Mouse (Mus musculus) mouse embryonic stem cell (cell line): ENCODE results near the gene Acad10.

Source experiments
- in situ Hi-C, 2 experiments: fragments of 300-500 bp; cut with MboI; formaldehyde crosslinking; loops; 1 replicate in 1 of 2; 3 replicates in 1 of 2; pipeline ENCODE4 v1.14.3; 2019 to 2020; ENCODE audit warnings: low sequenced_read_pairs in 2 of 2, low pct_unique_long_range_greater_than_20kb in 1 of 2, mixed read lengths in 1 of 2; ENCODE audit not compliant: unreplicated experiment in 1 of 2

Gene Acad10

GRCm38 (mm10) chr5:121603815-121604214, 56.5 kb downstream of the Acad10 start:
- in situ Hi-C loops: loop anchor here in 1 of 2 experiments (10.0 kb wide), 1 partner anchor 89 kb away; no protein-coding TSS in a partner anchor

- in situ Hi-C loops: loop anchor here in 1 of 2 experiments (10.0 kb wide), 1 partner anchor 87 kb away; no protein-coding TSS in a partner anchor
Measured at GRCm38 (mm10) chr5:121601547-121602299, 58.6 kb downstream of the Acad10 start.

- in situ Hi-C loops: no loop called here
Measured at GRCm38 (mm10) chr5:121598871-121599610, 61.3 kb downstream of the Acad10 start.

- in situ Hi-C loops: no loop called here
Measured at GRCm38 (mm10) chr5:121597991-121598537, 62.2 kb downstream of the Acad10 start.

GRCm38 (mm10) chr5:121597332-121597731, 63.0 kb downstream of the Acad10 start:
- in situ Hi-C loops: no loop called here

GRCm38 (mm10) chr5:121596226-121596625, 64.1 kb downstream of the Acad10 start:
- in situ Hi-C loops: no loop called here

GRCm38 (mm10) chr5:121595758-121596157, 64.6 kb downstream of the Acad10 start:
- in situ Hi-C loops: no loop called here

- in situ Hi-C loops: no loop called here
Measured at GRCm38 (mm10) chr5:121594714-121595313, 65.5 kb downstream of the Acad10 start.

- in situ Hi-C loops: no loop called here
Measured at GRCm38 (mm10) chr5:121593451-121594401, 66.6 kb downstream of the Acad10 start, which contains the start of gene Aldh2. Gene Aldh2, minus strand, starts transcription at chr5:121593824.

GRCm38 (mm10) chr5:121592816-121593407, 67.4 kb downstream of the Acad10 start:
- in situ Hi-C loops: no loop called here

- in situ Hi-C loops: no loop called here
Measured at GRCm38 (mm10) chr5:121592064-121592815, 68.1 kb downstream of the Acad10 start.

- in situ Hi-C loops: no loop called here
Measured at GRCm38 (mm10) chr5:121591417-121592063, 68.8 kb downstream of the Acad10 start.

- in situ Hi-C loops: no loop called here
Measured at GRCm38 (mm10) chr5:121589928-121590327, 70.4 kb downstream of the Acad10 start.

- in situ Hi-C loops: no loop called here
Measured at GRCm38 (mm10) chr5:121586400-121587039, 73.8 kb downstream of the Acad10 start.

- in situ Hi-C loops: no loop called here
Measured at GRCm38 (mm10) chr5:121585699-121586098, 74.6 kb downstream of the Acad10 start.

GRCm38 (mm10) chr5:121585005-121585404, 75.3 kb downstream of the Acad10 start:
- in situ Hi-C loops: no loop called here
